Mouse (Mus musculus) liver, embryonic 14.5 days (tissue): ENCODE results near the gene Padi6. TPM values are rescaled to one million over a fixed set of nuclear protein-coding genes. Genes with fewer than 3 reads are reported as not detected.

Experiments used
- ATAC-seq: fragments of 200-750 bp; cut with Nextera tagmentation; 2 replicates; pipeline ENCODE4 v1.8.0; 2017; ENCODE audit warnings: moderate number of reproducible peaks, mild to moderate bottlenecking, moderate library complexity; ENCODE audit not compliant: insufficient read depth
- DNase-seq, 3 experiments: peaks; one replicate each; pipeline ENCODE4 v3.0.0-alpha.2; 2012 to 2013; ENCODE audit warnings: low read depth in 3 of 3, low spot score in 3 of 3
- H3K27ac ChIP-seq: fragments of 300-500 bp; sonication (generic); 2 replicates; pipeline ENCODE4 v1.5.1; 2014; ENCODE audit warnings: moderate library complexity, mild to moderate bottlenecking, control low read depth, inconsistent platforms
- H3K27me3 ChIP-seq: fragments of 300-500 bp; sonication (generic); 2 replicates; pipeline ENCODE4 v1.6.1; 2014; ENCODE audit warnings: mild to moderate bottlenecking, low read length, moderate library complexity; ENCODE audit not compliant: control insufficient read depth, insufficient read depth
- H3K36me3 ChIP-seq: fragments of 300-500 bp; sonication (generic); replicated peaks from 2 replicates; pipeline ENCODE4 v1.6.1; 2014; ENCODE audit warnings: low read depth; ENCODE audit not compliant: control insufficient read depth, insufficient read depth
- H3K4me1 ChIP-seq, 2 experiments: fragments of 200-500 bp in 1 of 2; fragments of 300-500 bp in 1 of 2; sonication (generic) in 1 of 2; replicated peaks; 2 replicates each; pipeline ENCODE4 v1.6.1; 2012 to 2014; ENCODE audit warnings: antibody characterized with exemption in 1 of 2, inconsistent platforms in 1 of 2, low read length in 1 of 2; ENCODE audit not compliant: control insufficient read depth in 2 of 2, insufficient read depth in 2 of 2
- H3K4me2 ChIP-seq: fragments of 300-500 bp; sonication (generic); 2 replicates; pipeline ENCODE4 v1.6.1; 2014; ENCODE audit warnings: low read depth, mild to moderate bottlenecking, control low read depth, moderate library complexity
- H3K4me3 ChIP-seq, 2 experiments: fragments of 200-500 bp in 1 of 2; fragments of 300-500 bp in 1 of 2; sonication (generic) in 1 of 2; 2 replicates each; pipeline ENCODE4 v1.5.1; 2012 to 2014; ENCODE audit warnings: low read depth in 2 of 2, low read length in 2 of 2, mild to moderate bottlenecking in 2 of 2, control low read depth in 1 of 2, inconsistent platforms in 1 of 2, moderate library complexity in 1 of 2; ENCODE audit not compliant: insufficient read depth in 1 of 2
- H3K9ac ChIP-seq: fragments of 300-500 bp; sonication (generic); replicated peaks from 2 replicates; pipeline ENCODE4 v1.6.1; 2014; ENCODE audit warnings: mild to moderate bottlenecking, control low read depth, moderate library complexity
- H3K9me3 ChIP-seq: fragments of 300-500 bp; sonication (generic); 2 replicates; pipeline ENCODE4 v1.6.1; 2016; ENCODE audit warnings: low read length, mixed read lengths; ENCODE audit not compliant: control insufficient read depth
- CTCF ChIP-seq: IDR thresholded peaks from 2 replicates; pipeline ENCODE4 v1.5.1; 2016; ENCODE audit warnings: antibody characterized with exemption, low read depth, control low read depth
- EP300 ChIP-seq: IDR thresholded peaks from 2 replicates; pipeline ENCODE4 v1.6.1; 2016; ENCODE audit warnings: antibody characterized with exemption, low read depth
- WGBS: fragments of 180-500 bp; shearing (Covaris S2); extraction: QIAGEN DNeasy Blood & Tissue Kit; methylation state at CpG from one replicate; pipeline ENCODE4 v1.1.7; 2014; ENCODE audit not compliant: insufficient replicate concordance; 5-methylcytosine and 5-hydroxymethylcytosine counted together
- polyA plus RNA-seq, 2 experiments: library from polyadenylated mRNA; depleted of rRNA in 1 of 2; stranded (reverse) in 1 of 2; unstranded in 1 of 2; fragments of >200 nt; fragmentation: Nextera tagmentation in 1 of 2; extraction: Ambion mirVana in 1 of 2; gene quantifications; 2 replicates each; pipeline versions ENCODE4 v1.2.1 to v1.2.3; 2012 to 2014

The Padi6 gene
- polyA plus RNA-seq (2012; rRNA removed) (not detected in 2 replicates), polyA plus RNA-seq (2014; fragmentation: Nextera tagmentation; extraction: Ambion mirVana) (not detected in 2 replicates)

DNA sequence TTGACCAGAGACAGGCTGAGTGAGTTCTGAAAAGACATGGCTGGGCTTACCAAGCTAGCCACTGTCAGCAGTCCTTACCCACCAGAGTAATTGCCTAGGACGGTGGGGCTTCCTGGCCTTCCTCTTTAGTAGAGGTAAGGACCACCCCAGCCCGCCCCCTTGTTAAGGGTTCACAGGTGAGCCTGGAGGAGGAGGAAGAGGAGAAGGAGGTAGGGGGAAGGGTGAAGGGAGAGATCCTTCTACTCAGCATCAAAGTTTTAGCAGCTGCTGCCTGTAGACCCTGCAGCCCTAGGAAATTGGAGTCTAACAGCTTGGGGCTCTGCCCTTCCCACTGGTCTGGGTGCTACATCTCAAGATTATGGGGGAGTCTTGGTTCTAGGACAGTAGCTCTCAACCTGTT, at the start of gene Padi6:
Gene Padi6 (minus strand): TSS at position 101 of the 400 bp plus-strand sequence.
- no peak within 1 kb of the TSS for H3K9ac ChIP-seq

GRCm38 (mm10) chr4:140791071-140791470, 48.6 kb upstream of the Padi6 start:
- Histone ChIP-seq H3K9me3 (no peaks in the 10 kb centered on the region), H3K9ac (no peak overlapping the region), H3K36me3 (no peaks in the 10 kb centered on the region), H3K4me2 (no peak overlapping the region), H3K4me1 (no peaks in the 10 kb centered on the region; a peak in 1 of 4 replicates), H3K27ac (no peak overlapping the region), H3K27me3 (no peaks in the 10 kb centered on the region), H3K4me3 (no peak overlapping the region)
- WGBS, result 64% methylated on average over 16 of the region's 16 CpGs
- DNase-seq, result no peak
- no peak for TF ChIP-seq CTCF
- no peak for TF ChIP-seq EP300
- no peak for ATAC-seq

More for the DNA sequence above, at the start of gene Padi6:
- H3K27ac ChIP-seq, result no peak within 1 kb of the TSS
- H3K36me3 ChIP-seq, result no peaks in the 10 kb centered on the region
- no peak for TF ChIP-seq CTCF
- no peak for TF ChIP-seq EP300
- H3K4me2 ChIP-seq, result no peak within 1 kb of the TSS
- DNase-seq (no peak), ATAC-seq (no peak)
- 50% methylated on average over 2 of the region's 2 CpGs for WGBS
- no peaks in the 10 kb centered on the region for H3K9me3 ChIP-seq
- H3K27me3 ChIP-seq, result no peaks in the 10 kb centered on the region
- H3K4me3 ChIP-seq, result no peak within 1 kb of the TSS
- H3K4me1 ChIP-seq, result no peaks in the 10 kb centered on the region

GRCm38 (mm10) chr4:140789983-140790382, 47.5 kb upstream of the Padi6 start:
- H3K4me1 ChIP-seq, result no peaks in the 10 kb centered on the region; a peak in 1 of 4 replicates
- WGBS, result 67% methylated on average over 4 of the region's 4 CpGs
- no peak overlapping the region for H3K9ac ChIP-seq
- ATAC-seq (no peak), DNase-seq (no peak)
- no peaks in the 10 kb centered on the region for H3K9me3 ChIP-seq
- H3K4me2 ChIP-seq, result no peak overlapping the region
- no peaks in the 10 kb centered on the region for H3K27me3 ChIP-seq
- no peak overlapping the region for H3K4me3 ChIP-seq
- TF ChIP-seq CTCF (no peak), EP300 (no peak)
- no peak overlapping the region for H3K27ac ChIP-seq
- H3K36me3 ChIP-seq, result no peaks in the 10 kb centered on the region

GRCm38 (mm10) chr4:140788983-140789382, 46.5 kb upstream of the Padi6 start:
- peak in 1 of 3 experiments; percentile 33 for DNase-seq
- no peaks in the 10 kb centered on the region; the same call in 1 of the 2 replicates for H3K9me3 ChIP-seq
- peak; percentile 97 for TF ChIP-seq CTCF
- TF ChIP-seq EP300, result no peak
- H3K36me3 ChIP-seq, result no peaks in the 10 kb centered on the region
- H3K27me3 ChIP-seq, result no peaks in the 10 kb centered on the region
- no peak overlapping the region for H3K4me2 ChIP-seq
- H3K4me3 ChIP-seq, result no peak overlapping the region
- H3K9ac ChIP-seq, result no peak overlapping the region
- H3K27ac ChIP-seq, result no peak overlapping the region
- no peak for ATAC-seq
- H3K4me1 ChIP-seq, result no peaks in the 10 kb centered on the region; a peak in 1 of 4 replicates
- WGBS, result 41% methylated on average over 6 of the region's 6 CpGs

- no peak for TF ChIP-seq EP300
- no peak for TF ChIP-seq CTCF
- H3K36me3 ChIP-seq, result no peaks in the 10 kb centered on the region
- ATAC-seq, result no peak
- H3K27ac ChIP-seq, result no peak overlapping the region
- H3K4me2 ChIP-seq, result no peak overlapping the region
- no peaks in the 10 kb centered on the region; a peak in 1 of 4 replicates for H3K4me1 ChIP-seq
- 51% methylated on average over 6 of the region's 6 CpGs for WGBS
- no peaks in the 10 kb centered on the region; the same call in 1 of the 2 replicates for H3K9me3 ChIP-seq
- DNase-seq, result no peak
- no peak overlapping the region for H3K9ac ChIP-seq
- no peak overlapping the region for H3K4me3 ChIP-seq
- H3K27me3 ChIP-seq, result no peaks in the 10 kb centered on the region
Observed at GRCm38 (mm10) chr4:140788264-140788663, 45.8 kb upstream of the Padi6 start.
